Mouse (Mus musculus) myocyte (in vitro differentiated cells): ENCODE data around the gene Nfic. TPM values are rescaled to one million over a fixed set of nuclear protein-coding genes. Genes with fewer than 3 reads are reported as not detected.
A peak's percentile ranks its signal among the peaks of the same experiment; 100 is the strongest.

Experiments
- H3K27me3 ChIP-seq: one replicate; pipeline ENCODE4 v1.6.1; 2011; ENCODE audit not compliant: control insufficient read depth, insufficient read depth, insufficient read length
- H3K36me3 ChIP-seq: one replicate; pipeline ENCODE4 v1.6.1; 2011; ENCODE audit not compliant: control insufficient read depth, insufficient read depth
- H3K4me2 ChIP-seq: one replicate; pipeline ENCODE4 v1.6.1; 2011; ENCODE audit warnings: low read depth, control low read depth
- H3K4me3 ChIP-seq: one replicate; pipeline ENCODE4 v1.5.1; 2011; ENCODE audit warnings: mild to moderate bottlenecking, control low read depth, moderate library complexity
- H3K79me2 ChIP-seq: one replicate; pipeline ENCODE4 v1.6.1; 2011; ENCODE audit not compliant: control insufficient read depth, insufficient read depth
- H3ac ChIP-seq: one replicate; pipeline ENCODE4 v1.6.1; 2011; ENCODE audit not compliant: control insufficient read depth, insufficient read length
- CEBPB ChIP-seq: IDR thresholded peaks from 2 replicates; pipeline ENCODE4 v1.6.1; 2011; ENCODE audit warnings: mild to moderate bottlenecking, moderate library complexity; ENCODE audit not compliant: poor library complexity, insufficient read depth, severe bottlenecking
- E2F4 ChIP-seq: IDR thresholded peaks from one replicate; pipeline ENCODE4 v1.6.1; 2011; ENCODE audit warnings: mild to moderate bottlenecking, control low read depth, moderate library complexity; ENCODE audit not compliant: insufficient read depth
- MAX ChIP-seq: IDR thresholded peaks from one replicate; pipeline ENCODE4 v1.6.1; 2011; ENCODE audit warnings: low read depth, mild to moderate bottlenecking, control low read depth
- MYOD1 ChIP-seq, 3 experiments: IDR thresholded peaks; one replicate each; pipeline ENCODE4 v1.6.1; 2011; ENCODE audit warnings: control low read depth in 2 of 3, low read depth in 2 of 3, mild to moderate bottlenecking in 2 of 3, moderate library complexity in 1 of 3; ENCODE audit not compliant: insufficient read length in 2 of 3, control insufficient read depth in 1 of 3
- MYOG ChIP-seq, 3 experiments: IDR thresholded peaks; one replicate each; pipeline ENCODE4 v1.6.1; 2011; ENCODE audit warnings: control low read depth in 2 of 3, low read depth in 2 of 3, mild to moderate bottlenecking in 2 of 3; ENCODE audit not compliant: insufficient read length in 2 of 3, control insufficient read depth in 1 of 3, insufficient read depth in 1 of 3
- POLR2A ChIP-seq: IDR thresholded peaks from one replicate; pipeline ENCODE4 v1.6.1; 2011; ENCODE audit warnings: low read depth, mild to moderate bottlenecking, control low read depth, moderate library complexity; ENCODE audit not compliant: insufficient read length
- POLR2AphosphoS2 ChIP-seq: IDR thresholded peaks from one replicate; pipeline ENCODE4 v1.6.1; 2011; ENCODE audit warnings: low read depth, control low read depth; ENCODE audit not compliant: insufficient read length
- REST ChIP-seq: IDR thresholded peaks from one replicate; pipeline ENCODE4 v1.6.1; 2011; ENCODE audit warnings: mild to moderate bottlenecking, control low read depth, moderate library complexity; ENCODE audit not compliant: insufficient read depth, insufficient read length
- SRF ChIP-seq: IDR thresholded peaks from one replicate; pipeline ENCODE4 v1.6.1; 2011; ENCODE audit warnings: low read depth; ENCODE audit not compliant: control insufficient read depth, insufficient read length
- TCF12 ChIP-seq: IDR thresholded peaks from one replicate; pipeline ENCODE4 v1.6.1; 2011; ENCODE audit warnings: mild to moderate bottlenecking, control low read depth; ENCODE audit not compliant: poor library complexity, insufficient read depth, severe bottlenecking
- TCF3 ChIP-seq: IDR thresholded peaks from one replicate; pipeline ENCODE4 v1.6.1; 2011; ENCODE audit warnings: low read depth, control low read depth; ENCODE audit not compliant: insufficient read length
- USF1 ChIP-seq: IDR thresholded peaks from one replicate; pipeline ENCODE4 v1.6.1; 2011; ENCODE audit warnings: low read depth, mild to moderate bottlenecking, control low read depth, moderate library complexity
- polyA plus RNA-seq: library from polyadenylated mRNA; unstranded; fragments of >200 nt; fragmentation: generic; extraction: Trizol; gene quantifications from one replicate; pipeline ENCODE4 v1.2.1, GENCODE M21; 2012; ENCODE audit warnings: missing spikeins

Nfic gene
- polyA plus RNA-seq, 1 experiment = 115 TPM

- TF ChIP-seq POLR2AphosphoS2 = no peak
- TF ChIP-seq POLR2A = no peak
- TF ChIP-seq E2F4 = no peak
- no peak for TF ChIP-seq REST
- TF ChIP-seq TCF3 = no peak
- TF ChIP-seq MYOD1 (IDR thresholded peaks at IDR 0.05; ENCODE audit: control insufficient read depth in 1 of 3, insufficient read length in 2 of 3, low read depth in 2 of 3) = no peak
- no peak for TF ChIP-seq TCF12
- no peak for TF ChIP-seq MYOG (IDR thresholded peaks at IDR 0.05; ENCODE audit: control insufficient read depth in 1 of 3, insufficient read depth in 1 of 3, insufficient read length in 2 of 3, low read depth in 2 of 3)
- TF ChIP-seq SRF = no peak
- TF ChIP-seq USF1 = no peak
- TF ChIP-seq MAX = no peak
- TF ChIP-seq CEBPB = no peak
- Histone ChIP-seq H3ac (no peak overlapping the region), H3K27me3 (no peaks in the 10 kb centered on the region), H3K4me3 (no peak overlapping the region), H3K4me2 (no peak overlapping the region), H3K36me3 (no peaks in the 10 kb centered on the region), H3K79me2 (peaks cover 54% of the 10 kb centered on the region)
These were observed 26.9 kb downstream of the Nfic start for GRCm38 (mm10) chr10:81428507-81428870.

GRCm38 (mm10) chr10:81427804-81428506 lies 27.5 kb downstream of the Nfic start:
- Histone ChIP-seq H3ac (no peak overlapping the region), H3K27me3 (no peaks in the 10 kb centered on the region), H3K4me2 (no peak overlapping the region), H3K4me3 (peak overlapping the region; percentile 91), H3K36me3 (no peaks in the 10 kb centered on the region), H3K79me2 (peaks cover 59% of the 10 kb centered on the region)
- peak in 1 of 3 experiments; percentile 33 for TF ChIP-seq MYOG (IDR thresholded peaks at IDR 0.05; ENCODE audit: control insufficient read depth in 1 of 3, insufficient read depth in 1 of 3, insufficient read length in 2 of 3, low read depth in 2 of 3)
- peak in 1 of 3 experiments; percentile 51 for TF ChIP-seq MYOD1 (IDR thresholded peaks at IDR 0.05; ENCODE audit: control insufficient read depth in 1 of 3, insufficient read length in 2 of 3, low read depth in 2 of 3)
- TF ChIP-seq POLR2AphosphoS2 = no peak

DNA sequence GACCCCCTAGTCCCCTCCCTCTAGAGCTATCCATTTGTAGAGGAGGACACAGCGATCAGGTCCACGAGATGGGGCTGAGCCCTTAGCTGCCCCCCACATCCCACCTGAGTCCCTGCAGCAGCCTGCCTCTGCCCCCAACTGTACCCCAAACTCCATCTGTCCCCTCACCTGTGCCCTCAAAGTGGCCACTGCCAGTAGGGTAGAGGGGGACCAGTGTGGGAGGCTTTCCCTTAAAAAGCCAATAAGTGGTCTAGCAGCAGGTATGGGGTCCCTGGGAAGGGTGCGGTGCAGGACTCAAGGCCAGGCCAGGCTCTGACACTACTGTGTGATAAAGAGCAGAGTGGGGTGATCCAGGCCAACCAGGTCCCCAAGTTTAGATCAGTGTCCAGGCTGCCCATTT lies 28.1 kb downstream of the Nfic start:
- Histone ChIP-seq H3K4me2 (peak overlapping the region; percentile 86), H3ac (peak overlapping the region; percentile 43), H3K27me3 (no peaks in the 10 kb centered on the region), H3K79me2 (peaks cover 65% of the 10 kb centered on the region), H3K36me3 (no peaks in the 10 kb centered on the region), H3K4me3 (peak overlapping the region; percentile 91)
- TF ChIP-seq POLR2A (no peak), POLR2AphosphoS2 (no peak), SRF (no peak), USF1 (no peak), E2F4 (no peak)

DNA sequence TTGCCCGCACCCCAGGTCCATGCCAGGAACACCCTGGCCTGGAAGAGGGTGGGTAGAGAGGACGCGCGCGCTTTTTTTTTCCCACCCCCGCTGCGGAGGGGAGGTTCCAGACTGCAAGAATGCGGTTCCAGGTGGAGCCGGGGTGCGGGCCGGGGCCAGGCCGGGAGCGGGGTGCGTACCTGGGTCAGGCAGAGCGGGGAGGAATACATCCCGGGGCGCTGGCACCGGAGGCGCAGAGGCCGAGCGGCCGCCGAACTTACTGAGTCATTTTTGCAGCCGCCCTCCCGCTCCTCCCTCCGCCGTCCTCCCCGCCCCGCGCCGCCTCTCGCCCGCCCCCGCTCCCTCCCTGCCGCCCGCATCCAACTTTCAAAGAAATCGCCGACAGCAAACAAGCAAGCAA lies 28.5 kb downstream of the Nfic start:
- H3K36me3 ChIP-seq = no peaks in the 10 kb centered on the region
- H3K4me3 ChIP-seq = peak overlapping the region; percentile 91

GRCm38 (mm10) chr10:81426081-81426671 lies 29.3 kb downstream of the Nfic start:
- Histone ChIP-seq H3K4me3 (peak overlapping the region; percentile 91), H3K4me2 (peak overlapping the region; percentile 97), H3K27me3 (no peaks in the 10 kb centered on the region), H3ac (peak overlapping the region; percentile 43), H3K79me2 (peaks cover 77% of the 10 kb centered on the region), H3K36me3 (no peaks in the 10 kb centered on the region)
- TF ChIP-seq E2F4 (no peak), POLR2AphosphoS2 (peak; percentile 26), TCF12 (no peak), POLR2A (peak; percentile 9), USF1 (no peak), REST (no peak), CEBPB (no peak), MAX (no peak), SRF (no peak), MYOD1 (IDR thresholded peaks at IDR 0.05; ENCODE audit: control insufficient read depth in 1 of 3, insufficient read length in 2 of 3, low read depth in 2 of 3) (peak in 2 of 3 experiments; percentile 4 to 48), TCF3 (no peak), MYOG (IDR thresholded peaks at IDR 0.05; ENCODE audit: control insufficient read depth in 1 of 3, insufficient read depth in 1 of 3, insufficient read length in 2 of 3, low read depth in 2 of 3) (no peak)

More for the DNA sequence above, 28.5 kb downstream of the Nfic start:
- TF ChIP-seq POLR2A (peak; percentile 86), TCF3 (no peak), POLR2AphosphoS2 (peak; percentile 91)
- peaks cover 70% of the 10 kb centered on the region for H3K79me2 ChIP-seq
- H3ac ChIP-seq = peak overlapping the region; percentile 43
- peak overlapping the region; percentile 86 for H3K4me2 ChIP-seq
- no peaks in the 10 kb centered on the region for H3K27me3 ChIP-seq
